Mouse (Mus musculus) spleen, adult 12 weeks (tissue): ENCODE data around the gene Uggt2.

Experiments
- DNase-seq: peaks from one replicate; pipeline ENCODE4 v3.0.0; 2022; ENCODE audit warnings: low spot score

Gene Uggt2

DNA sequence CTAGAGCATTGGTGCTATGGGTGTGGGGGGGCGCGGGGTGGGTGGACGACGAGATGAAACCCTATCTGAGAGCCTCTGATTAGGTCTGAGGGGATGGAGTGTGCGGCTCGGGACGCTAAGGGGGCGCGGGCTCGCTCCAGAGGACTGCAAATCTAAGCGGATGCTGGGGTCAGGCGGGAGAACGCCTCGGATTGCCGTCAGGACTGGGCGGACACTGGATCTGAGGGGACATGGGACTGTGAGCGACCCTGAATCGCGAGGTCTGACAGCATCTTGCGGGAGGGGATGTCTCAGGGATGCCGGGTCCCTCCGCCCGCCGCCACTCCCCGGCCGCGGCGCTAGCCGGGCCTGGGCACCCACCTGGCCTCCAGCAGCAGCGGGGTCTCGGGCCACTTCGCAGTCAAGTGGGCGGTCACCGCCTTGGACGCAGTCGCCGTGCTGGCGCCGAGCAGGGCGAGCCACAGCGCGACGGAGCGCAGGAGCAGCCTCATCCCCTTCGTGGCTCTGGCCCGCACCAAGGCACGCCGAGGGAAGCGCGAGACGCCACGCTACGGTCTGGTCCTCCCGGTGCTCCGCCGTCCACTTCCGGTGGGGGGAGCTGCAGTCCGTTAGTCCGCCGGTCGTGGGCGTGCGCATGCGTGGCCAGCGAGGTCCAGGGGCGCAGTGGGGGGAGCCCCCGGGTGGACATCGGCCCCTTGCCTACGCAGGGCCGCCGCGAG, at the start of gene Uggt2:
Gene Uggt2, minus strand, starts transcription at position 580 of the 719 bp plus-strand sequence.
- DNase-seq: no peak

DNA sequence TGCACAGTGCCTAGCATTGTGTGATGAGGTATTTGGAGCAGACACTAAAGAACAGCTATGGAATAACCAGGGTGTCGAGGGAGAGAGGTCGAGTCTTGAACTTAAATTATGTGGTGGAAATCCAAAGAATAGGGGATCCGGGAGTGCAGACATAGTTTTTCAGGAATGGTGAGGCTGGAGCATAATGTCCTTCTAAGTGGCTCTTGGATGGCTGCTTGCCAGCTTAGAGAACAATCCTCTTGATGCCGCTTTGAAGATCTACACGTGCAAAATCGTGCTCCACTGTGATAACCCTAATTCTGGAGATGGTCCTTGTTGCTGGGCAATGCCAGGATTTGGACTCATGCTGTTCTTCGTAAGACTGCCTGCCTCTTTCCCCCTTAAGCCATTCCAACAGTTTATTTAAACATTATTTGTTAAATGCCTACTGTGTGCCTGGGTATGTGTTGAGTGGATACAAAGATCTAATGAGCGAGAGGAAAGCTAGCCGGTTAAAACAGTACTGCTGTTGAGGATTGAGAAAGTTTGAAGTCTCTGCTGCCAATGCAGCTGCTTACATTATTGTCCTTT, 40.2 kb upstream of the Uggt2 start:
- no peak for DNase-seq

DNA sequence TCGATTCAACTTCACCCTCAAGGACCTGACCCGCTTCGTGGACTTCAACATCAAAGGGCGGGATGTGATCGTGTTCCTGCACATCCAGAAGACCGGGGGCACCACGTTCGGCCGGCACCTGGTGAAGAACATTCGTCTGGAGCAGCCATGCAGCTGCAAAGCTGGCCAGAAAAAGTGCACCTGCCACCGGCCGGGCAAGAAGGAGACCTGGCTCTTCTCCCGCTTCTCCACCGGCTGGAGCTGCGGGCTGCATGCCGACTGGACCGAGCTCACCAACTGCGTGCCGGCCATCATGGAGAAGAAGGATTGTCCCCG, 39.5 kb upstream of the Uggt2 start:
- no peak for DNase-seq

DNA sequence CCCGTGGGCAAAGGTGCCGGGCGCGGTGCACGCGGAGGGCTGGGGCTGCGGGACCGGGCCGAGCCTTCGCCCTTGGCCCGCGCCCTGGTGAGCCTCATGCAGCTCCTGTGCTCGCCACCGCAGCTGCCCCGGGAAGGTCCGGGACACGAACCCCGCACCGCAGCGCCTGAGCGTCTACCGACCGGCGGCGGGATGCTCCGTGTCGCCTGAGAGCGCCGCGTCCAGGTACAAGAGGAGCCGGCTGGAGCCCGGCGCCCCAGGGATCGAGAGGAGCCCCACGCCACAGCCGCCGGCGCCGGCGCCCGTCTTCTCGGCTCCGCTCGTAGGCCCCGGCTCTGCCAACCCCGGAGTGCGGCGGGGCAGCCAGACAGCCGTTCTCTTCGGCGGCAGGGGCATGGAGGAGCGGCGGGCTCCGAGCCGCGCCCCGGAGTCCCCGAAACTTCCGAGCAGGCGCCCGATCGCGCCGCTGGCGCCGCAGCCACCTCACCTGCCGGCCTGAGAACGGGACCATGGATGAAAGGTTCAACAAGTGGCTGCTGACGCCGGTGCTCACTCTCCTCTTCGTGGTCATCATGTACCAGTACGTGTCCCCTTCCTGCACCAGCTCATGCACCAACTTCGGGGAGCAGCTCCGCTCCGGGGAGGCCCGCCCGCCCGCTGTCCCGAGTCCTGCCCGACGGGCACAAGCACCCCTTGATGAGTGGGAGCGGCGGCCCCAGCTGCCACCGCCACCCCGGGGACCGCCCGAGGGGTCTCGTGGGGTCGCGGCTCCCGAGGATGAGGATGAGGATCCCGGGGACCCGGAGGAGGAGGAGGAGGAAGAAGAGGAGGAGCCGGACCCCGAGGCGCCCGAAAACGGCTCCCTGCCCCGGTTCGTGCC, 38.9 kb upstream of the Uggt2 start, which contains the start of gene Hs6st3:
Gene Hs6st3, plus strand, starts transcription at position 436 of the 880 bp plus-strand sequence.
- no peak for DNase-seq

DNA sequence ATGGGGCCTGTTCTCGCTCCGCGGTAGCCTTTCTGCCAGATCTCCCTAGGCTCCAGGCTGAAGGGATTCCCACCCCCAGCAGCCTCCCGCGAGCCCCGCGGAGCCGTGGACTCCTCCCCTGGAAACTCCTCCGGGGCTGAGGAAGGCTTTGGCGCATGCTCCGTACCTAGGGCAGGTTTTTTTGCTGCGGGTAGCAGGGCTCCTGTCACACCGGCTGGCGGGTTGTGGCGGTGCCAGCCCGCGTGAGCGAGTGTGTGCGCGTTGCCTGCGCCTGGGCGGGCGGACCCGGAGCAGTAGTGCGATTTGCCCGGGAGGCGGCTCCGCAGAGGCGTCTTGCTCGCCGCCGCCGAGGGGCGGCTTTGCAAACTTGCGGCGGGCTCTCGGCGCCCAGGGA, 38.3 kb upstream of the Uggt2 start:
- DNase-seq: no peak

DNA sequence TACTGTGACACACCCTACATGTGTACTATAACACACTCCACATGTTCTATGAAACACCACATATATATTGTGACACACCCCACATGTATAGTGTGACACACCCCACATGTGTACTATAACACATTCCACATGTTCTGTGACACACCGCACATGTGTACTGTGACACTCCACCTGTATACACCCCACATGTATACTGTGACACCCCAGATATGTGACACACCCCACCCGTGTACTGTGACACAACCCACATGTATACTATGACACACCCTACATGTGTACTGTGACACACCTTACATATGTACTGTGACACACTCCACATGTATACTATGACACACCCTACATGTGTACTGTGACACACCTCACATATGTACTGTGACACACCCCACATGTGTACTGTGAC, 28.1 kb upstream of the Uggt2 start:
- DNase-seq: no peak

DNA sequence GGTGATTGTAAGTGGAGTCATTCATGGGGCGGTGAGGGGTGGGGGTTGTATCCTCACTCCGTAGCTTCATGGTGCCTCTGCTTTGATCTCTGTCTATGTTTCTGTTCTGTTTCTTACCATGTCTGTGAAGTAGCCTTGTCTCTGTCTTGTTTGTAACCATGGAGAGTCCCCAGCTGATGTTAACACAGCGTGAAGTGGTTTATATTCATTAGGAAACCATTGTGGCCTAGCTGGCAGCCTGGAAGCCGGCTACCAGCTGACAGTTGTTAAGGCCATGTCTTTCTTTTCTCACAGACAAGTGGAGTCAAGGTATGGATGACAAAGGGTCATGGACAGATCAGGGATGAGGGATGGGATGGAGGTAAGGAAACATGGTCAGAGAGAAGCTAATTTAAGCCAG, 26.6 kb upstream of the Uggt2 start:
- DNase-seq: no peak

DNA sequence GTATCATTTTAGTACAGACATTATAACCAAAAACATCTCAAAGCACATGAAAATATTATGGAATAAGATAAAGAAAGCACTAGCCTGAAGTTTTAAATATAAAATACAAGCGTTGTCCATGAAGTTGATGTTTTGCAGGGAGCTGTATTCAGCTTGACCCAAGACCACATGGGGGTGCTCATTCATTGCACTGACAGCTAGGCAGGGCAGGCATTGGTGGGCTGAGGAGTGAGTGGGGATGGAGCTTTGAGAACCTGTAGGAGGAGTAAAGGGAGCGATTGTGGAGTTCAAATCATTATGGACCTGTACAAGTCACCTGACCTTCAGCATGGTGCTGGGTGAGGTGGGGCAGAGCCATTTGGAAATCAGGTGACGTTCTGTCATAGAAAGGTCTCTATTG, 24.8 kb upstream of the Uggt2 start:
- no peak for DNase-seq

DNA sequence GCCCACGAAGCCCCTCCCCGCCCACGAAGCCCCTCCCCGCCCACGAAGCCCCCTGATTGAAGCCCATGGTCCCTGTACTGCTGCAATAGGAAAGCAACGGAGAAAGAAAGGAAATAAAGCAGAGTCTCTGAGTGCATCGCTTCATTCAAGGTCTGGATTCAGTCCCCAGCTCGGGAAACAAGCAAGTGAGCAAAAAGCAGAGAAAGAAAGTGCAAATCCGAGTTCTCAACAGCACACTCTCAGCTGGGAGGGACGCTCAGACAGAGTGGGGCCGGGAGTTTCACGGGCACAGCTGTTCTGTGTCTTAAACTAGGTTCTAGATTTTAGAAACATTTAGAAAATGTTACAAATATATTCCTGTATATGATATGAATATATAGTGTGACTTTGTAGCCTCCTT, 24.4 kb upstream of the Uggt2 start:
- DNase-seq: no peak

DNA sequence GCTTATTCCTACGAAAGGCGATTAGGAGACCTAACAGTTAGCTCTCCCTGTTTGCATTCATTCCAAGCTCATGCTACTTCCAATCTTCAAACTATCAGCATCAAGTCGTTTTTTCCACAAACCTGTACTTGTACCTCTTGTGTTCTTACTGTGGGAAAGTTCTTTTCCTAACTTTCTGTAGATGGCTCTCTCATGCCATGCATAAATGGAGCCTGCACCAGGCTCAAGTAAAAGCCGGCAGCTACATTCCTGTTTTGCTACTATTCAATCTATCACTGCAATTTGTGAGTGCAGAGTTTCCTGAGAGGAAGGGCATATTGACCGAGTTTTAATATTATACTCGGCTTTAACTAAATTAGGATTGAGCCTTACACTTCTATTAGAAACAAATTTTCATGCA, 13.3 kb upstream of the Uggt2 start:
- no peak for DNase-seq

DNA sequence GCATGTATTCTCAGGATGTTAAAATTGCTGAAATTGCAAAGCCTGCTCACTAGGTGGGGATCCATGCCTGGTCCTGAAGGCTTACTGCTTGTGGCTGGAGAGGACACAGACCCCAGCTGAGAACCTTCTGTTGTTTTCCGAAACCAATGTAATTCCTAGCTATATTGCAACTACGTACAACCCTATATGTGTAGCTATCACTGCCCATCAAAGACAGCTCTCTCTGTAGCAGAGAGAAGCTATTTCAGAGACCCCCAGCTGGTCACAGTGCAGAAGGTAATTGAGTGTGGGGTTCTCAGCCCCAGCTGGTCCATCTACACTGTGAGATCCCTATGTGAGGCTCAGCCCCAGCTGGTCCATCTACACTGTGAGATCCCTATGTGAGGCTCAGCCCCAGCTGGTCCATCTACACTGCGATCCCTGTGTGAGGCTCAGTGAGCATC, 10.6 kb upstream of the Uggt2 start:
- DNase-seq: no peak

DNA sequence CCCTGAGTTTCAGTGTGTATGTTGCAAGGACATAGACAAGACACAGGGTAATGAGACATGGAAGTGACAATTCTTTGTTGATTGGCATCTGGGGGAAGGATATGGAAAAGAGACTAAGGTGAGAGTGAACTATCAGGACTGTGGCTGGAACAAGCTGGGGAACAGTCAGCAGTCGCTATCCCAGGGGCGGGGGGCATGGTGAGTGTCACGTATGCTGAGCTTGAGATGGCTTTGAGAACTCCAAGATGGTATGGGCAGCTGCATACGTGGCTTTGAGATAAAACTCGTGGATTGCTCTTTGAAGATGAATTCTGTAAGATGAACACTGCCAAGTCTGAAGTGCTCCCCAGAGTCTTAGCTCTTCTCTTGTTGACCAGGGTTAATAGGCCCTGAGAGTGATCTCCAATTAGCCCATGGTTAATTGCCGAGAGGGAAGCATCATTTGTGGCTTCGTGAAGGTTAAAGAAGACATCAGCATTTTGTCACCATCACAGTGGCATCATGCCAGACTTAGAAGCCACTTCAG, 9.6 kb upstream of the Uggt2 start:
- DNase-seq: no peak

DNA sequence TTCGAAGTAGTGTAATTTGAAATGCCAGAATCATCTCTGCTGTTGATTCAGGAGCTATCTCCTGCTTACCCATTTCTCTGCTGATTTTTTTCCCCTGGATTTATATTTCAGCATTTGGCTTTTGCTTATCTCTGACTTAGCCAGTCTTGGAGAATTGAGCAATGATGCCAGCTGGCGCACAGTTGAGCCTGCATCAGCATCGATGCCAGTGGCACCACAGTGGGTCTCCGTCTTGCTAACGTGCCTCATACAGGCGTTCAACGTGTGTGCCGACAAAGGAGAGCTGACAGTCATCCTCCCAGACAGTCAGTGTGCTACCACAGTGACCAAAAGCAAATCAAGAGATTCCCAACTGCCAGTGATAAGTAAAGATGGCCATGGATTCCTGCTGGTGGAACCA, 8.4 kb upstream of the Uggt2 start:
- no peak for DNase-seq

DNA sequence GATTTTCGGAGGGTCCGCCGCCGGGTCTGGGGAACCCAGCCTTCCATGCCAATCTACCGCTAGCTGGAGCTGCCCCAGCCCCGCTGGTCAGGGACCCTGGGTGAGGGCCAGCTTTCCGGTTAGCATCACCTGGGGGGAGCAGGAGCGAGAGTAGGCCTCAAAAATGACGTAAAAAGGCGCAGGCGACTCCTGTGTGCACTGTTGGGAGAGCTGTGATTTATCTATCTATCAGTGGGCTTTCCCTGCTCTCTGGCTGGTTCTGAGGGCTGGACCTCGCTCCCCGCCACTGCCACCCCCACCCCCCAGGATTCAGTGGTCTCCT, 301 bp upstream of the Uggt2 start:
- no peak for DNase-seq

DNA sequence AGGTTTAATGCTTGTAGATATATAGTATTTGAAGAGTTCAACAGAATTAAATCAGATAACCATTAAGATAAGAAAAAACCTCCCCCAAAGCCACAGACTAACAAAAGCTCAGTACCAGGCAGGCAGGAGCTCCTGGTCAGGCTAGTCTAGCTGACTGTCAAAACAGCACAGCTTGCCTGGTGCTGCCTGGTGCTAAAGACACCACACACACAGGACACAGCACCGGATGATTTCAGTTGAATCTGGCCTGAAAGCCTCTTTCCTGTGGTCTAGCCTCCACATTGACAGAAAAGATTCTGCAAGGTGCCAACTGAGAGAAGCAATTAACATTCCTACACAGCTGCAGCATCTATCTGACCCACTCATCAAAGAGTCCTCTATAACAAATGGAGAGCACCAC, 37.4 kb downstream of the Uggt2 start:
- DNase-seq: no peak

DNA sequence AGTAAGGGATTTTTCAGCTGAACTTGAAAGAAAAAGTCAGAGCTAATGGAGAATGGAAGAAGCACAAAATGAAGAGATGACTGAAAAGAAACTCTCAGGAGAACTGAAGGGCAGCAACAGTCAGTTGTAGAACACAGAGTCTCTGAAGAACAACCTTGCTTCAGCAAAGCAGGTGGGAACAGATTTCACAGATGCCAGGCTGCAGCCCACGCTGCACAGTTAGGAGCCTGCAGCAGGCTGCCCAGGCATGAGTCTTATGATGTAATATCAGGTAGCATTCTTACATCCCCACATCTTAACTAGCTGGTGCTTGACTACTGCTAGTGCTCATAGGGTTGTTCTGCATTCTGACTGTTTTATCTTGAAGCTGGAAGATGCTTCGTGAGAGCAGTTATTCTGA, 38.5 kb downstream of the Uggt2 start:
- no peak for DNase-seq

DNA sequence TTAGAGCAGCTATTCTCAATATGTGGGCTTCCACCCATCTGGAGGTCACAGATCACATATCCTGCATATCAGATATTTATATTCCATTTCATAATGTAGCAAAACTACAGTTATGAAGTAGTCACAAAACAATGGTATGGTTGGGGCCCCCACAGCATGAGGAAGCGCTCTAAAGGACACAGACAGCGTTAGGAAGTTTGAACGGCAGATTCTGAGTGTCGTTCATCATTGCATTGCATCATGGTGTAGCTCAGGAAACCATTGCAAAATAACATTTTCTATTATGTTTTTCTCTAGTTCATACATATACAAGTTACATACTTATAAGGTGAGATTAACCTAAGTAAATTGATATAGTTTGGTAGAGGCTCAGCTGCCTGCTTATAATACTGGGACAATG, 42.2 kb downstream of the Uggt2 start:
- no peak for DNase-seq

DNA sequence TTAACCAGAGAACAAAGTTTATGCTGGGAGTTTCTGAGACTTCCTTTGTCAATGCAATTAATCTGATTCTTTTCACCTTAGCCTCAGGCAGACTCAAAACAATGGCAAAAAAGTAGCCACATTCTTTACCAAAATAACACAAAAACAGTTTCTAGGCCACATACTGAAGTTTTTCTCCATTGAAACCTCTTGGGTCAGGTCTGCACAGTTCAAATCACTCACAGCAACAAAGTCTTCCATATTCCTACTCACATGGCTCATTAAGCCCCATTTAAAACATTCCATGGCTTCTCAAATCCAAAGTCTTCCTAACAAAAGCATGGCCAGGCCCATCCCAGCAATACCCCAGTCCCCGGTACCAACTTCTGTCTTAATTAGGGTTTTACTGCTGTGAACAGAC, 46.3 kb downstream of the Uggt2 start:
- DNase-seq: no peak

DNA sequence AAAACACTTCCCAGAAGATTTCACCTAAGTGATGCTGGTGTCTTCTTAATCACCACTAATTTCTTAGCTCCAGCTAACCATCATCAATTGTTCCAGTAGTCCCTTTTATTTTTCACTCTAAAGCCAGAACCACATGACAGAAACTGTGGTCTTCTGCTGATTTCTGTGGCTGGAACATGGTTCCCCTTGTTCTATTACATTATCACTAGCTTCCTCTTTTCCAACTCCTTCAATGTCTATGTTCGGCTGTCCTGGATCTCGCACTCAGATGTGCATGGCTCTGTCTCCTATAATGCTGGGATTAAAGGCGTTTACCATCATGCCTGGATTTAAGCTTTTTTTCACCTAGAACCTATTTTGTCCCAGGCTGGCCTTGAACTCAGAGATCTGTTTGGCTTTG, 46.9 kb downstream of the Uggt2 start:
- no peak for DNase-seq

DNA sequence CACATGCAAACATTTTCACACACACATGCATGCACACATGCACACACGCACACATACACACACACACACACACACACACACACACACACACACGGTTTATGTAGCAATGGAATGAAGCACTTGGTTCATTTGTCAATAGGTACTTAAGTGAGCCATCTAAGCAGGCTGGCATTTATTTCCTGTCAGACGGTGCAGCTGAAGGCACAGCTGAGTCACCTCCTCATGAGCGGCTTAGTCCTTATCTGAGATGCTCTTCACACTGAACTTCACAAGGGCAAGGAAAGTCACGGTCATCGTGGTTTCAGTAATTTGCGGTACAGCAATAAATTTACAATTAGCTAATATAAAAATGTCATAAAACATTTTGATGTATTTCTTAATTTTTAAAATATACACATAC, 55.5 kb downstream of the Uggt2 start:
- no peak for DNase-seq

DNA sequence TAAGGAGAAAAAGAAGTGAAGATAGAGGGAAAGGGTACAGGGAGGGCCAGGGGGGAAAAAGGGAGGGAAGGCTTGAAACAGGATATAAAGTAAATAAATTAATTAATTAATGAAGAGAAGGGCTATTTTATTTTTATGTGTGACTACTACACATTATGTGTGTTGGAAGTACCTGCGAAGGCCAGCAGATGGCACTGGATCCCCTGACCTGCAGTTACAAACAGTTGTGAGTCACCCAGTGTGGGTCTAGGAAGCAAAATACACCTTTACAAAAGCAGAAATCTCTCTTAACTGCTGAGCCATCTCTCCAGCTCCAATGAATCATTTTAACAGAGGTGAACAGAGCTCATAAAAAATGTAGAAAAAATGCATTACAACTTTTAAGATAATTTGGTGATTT, 59.0 kb downstream of the Uggt2 start:
- DNase-seq: no peak

DNA sequence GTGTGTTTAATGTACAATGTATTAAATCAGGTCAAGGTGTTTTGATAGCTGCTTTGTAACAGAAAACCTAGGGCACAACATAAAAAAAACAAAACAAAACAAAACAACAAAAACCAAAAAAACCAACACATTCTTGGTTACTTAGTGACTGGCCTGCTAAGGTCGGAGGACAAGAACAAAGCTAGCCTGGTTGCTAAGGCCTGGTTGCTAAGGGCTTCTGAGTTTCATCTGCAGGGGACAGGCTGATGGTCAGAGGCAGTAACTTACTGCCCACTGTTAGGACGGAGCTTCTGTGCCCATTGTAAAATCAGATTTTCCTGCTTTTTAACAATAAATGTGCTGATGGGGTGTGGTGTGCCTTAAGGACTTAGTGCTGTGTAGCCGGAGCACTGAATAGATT, 61.5 kb downstream of the Uggt2 start:
- no peak for DNase-seq

DNA sequence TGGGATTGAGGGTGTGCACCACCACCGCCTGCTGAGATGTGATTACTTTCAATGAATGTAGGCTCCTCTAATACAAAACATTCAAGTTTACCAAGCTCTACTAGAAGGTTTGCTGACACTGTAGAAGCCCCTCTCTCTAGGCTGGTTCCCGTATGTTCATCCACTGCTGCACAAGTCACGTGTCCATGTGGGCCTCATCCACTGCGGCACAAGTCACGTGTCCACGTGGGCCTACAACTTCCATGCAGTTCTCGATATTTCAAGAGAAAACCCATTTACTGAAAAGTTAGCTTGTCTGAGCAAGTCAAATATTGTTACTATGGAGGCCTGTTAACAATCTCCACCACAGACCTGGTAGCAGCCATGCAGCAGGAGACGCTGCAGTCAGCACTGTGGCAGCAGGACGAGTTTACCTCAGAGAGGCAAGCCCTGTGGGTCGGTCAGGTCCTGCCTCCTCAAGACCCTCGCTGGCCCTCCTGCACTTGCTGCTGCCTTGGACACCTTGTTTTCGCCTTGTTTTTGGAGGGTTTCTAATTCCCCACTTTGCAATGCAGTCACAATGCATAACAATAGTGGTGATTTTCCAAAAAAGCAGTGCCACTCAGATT, 62.0 kb downstream of the Uggt2 start:
- DNase-seq: no peak
